Mouse (Mus musculus): ENCODE results near the gene Sptbn2. TPM values are rescaled to one million over a fixed set of nuclear protein-coding genes. Genes with fewer than 3 reads are reported as not detected.

The Sptbn2 gene
- total and polyA plus RNA-seq, 3 experiments, result 0.31 to 0.79 TPM; not detected in 1

DNA sequence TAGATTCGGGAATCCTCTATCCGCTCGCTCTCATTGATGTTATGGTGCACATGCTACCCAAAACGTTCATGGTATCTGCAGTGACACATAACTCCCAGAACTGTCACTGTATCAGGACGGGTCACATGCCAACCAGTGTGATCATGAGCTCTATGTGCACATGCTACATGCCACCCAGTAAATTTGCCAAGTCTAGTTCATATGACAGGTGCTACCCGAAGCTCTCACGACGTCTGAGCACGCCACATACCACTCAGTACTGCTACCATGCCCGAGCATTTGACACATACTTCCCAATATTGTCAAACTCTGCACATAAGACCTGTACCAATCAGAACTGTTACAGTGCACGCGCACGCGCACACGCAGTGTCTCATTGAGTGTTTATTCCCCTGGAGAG is 9.1 kb downstream of the Sptbn2 start:
- DNase-seq (ENCODE audit: low read depth, low spot score), result no peak
- Histone ChIP-seq H3K79me2 (ENCODE audit: control insufficient read depth, insufficient read depth, low read length, poor library complexity) (no peaks in the 10 kb centered on the region), H3K9ac (ENCODE audit: control insufficient read depth, low read depth, low read length, poor library complexity, severe bottlenecking) (no peak overlapping the region), H3K36me3 (ENCODE audit: control insufficient read depth in 1 of 2, insufficient read depth in 2 of 2, low read length in 2 of 2) (peaks cover 0 to 3% of the 10 kb centered on the region in 2 experiments; a peak in 2 of 4 replicates), H3K4me1 (ENCODE audit: control insufficient read depth in 1 of 2, insufficient read depth in 2 of 2, low read length in 2 of 2) (peaks cover 0 to 13% of the 10 kb centered on the region in 2 experiments; a peak in 2 of 4 replicates), H3K9me3 (replicated peaks; ENCODE audit: insufficient read depth, low read length) (no peaks in the 10 kb centered on the region), H3K4me3 (ENCODE audit: control insufficient read depth in 1 of 2, insufficient read depth in 1 of 2, low read depth in 2 of 2, low read length in 2 of 2) (no peak overlapping the region), H3K27me3 (ENCODE audit: control insufficient read depth in 1 of 2, insufficient read depth in 2 of 2, low read length in 2 of 2) (no peaks in the 10 kb centered on the region), H3K27ac (ENCODE audit: control insufficient read depth, low read depth, low read length) (no peak overlapping the region)
- no peak for TF ChIP-seq POLR2AphosphoS2 (IDR thresholded peaks at IDR 0.05; ENCODE audit: low read length)
- TF ChIP-seq POLR2AphosphoS5 (IDR thresholded peaks at IDR 0.05; ENCODE audit: borderline replicate concordance, low read depth, low read length), result no peak
- no peak for TF ChIP-seq TCF12 (IDR thresholded peaks at IDR 0.05; ENCODE audit: low read depth, low read length)
- TF ChIP-seq MYC (IDR thresholded peaks at IDR 0.05; ENCODE audit: low read depth, low read length), result no peak
- TF ChIP-seq TBP (IDR thresholded peaks at IDR 0.05; ENCODE audit: low read depth, low read length), result no peak
- TF ChIP-seq GATA1 (IDR thresholded peaks at IDR 0.05; ENCODE audit: low read depth, low read length), result no peak
- TF ChIP-seq POLR2A (IDR thresholded peaks at IDR 0.05; ENCODE audit: control insufficient read depth in 1 of 2, insufficient read depth in 1 of 2, low read depth in 1 of 2, low read length in 2 of 2, poor library complexity in 1 of 2), result no peak
- TF ChIP-seq SMC3 (IDR thresholded peaks at IDR 0.05; ENCODE audit: low read depth, low read length), result no peak
- TF ChIP-seq USF1 (IDR thresholded peaks at IDR 0.05; ENCODE audit: low read depth, low read length), result no peak
- no peak for TF ChIP-seq RAD21 (IDR thresholded peaks at IDR 0.05; ENCODE audit: low read depth, low read length)
- no peak for TF ChIP-seq NRF1 (IDR thresholded peaks at IDR 0.05; ENCODE audit: insufficient read depth, low read depth, low read length, poor library complexity, severe bottlenecking)
- TF ChIP-seq EP300 (IDR thresholded peaks at IDR 0.05; ENCODE audit: low read depth in 1 of 2, low read length in 2 of 2), result no peak
- TF ChIP-seq E2F4 (IDR thresholded peaks at IDR 0.05; ENCODE audit: borderline replicate concordance, low read depth, low read length), result no peak
- TF ChIP-seq KAT2A (conservative IDR thresholded peaks at IDR 0.05; ENCODE audit: low read depth, low read length), result no peak
- TF ChIP-seq CHD1 (IDR thresholded peaks at IDR 0.05; ENCODE audit: low read depth, low read length), result no peak
- no peak for TF ChIP-seq GABPA (IDR thresholded peaks at IDR 0.05; ENCODE audit: low read depth, low read length)
- TF ChIP-seq MAZ (IDR thresholded peaks at IDR 0.05; ENCODE audit: low read depth, low read length), result no peak
- no peak for TF ChIP-seq SIN3A (IDR thresholded peaks at IDR 0.05; ENCODE audit: low read length)

DNA sequence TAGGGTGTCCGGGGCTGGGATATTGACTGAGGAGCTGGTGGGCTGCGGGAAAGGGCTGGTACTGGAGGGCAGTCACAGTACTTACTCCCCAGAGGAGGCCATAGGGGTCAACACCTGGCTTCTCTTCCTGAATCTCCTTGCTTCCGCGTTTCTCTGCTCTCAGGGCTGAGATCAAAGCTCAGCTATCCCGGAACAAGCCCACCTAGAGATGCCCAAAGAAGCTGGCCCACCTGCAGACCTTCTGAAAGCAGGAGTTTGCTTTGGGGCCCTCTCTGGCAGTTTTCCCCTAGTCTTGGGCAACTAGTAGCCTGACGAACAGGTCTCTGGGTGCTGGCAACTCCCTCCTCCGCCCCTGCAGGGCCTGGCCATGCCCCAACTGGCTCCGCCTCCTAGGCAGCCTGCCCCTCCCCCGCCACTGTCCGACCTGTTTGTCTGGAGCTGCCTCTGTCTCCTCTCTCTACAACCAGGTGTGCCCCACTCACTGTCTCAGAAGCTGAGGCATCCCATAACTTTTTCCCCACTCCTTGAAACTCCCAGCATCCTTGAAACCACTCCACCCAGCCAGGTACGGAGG is 9.8 kb downstream of the Sptbn2 start:
- Histone ChIP-seq H3K9ac (ENCODE audit: control insufficient read depth, low read depth, low read length, poor library complexity, severe bottlenecking) (no peak overlapping the region), H3K9me3 (replicated peaks; ENCODE audit: insufficient read depth, low read length) (no peaks in the 10 kb centered on the region), H3K79me2 (ENCODE audit: control insufficient read depth, insufficient read depth, low read length, poor library complexity) (no peaks in the 10 kb centered on the region), H3K27me3 (ENCODE audit: control insufficient read depth in 1 of 2, insufficient read depth in 2 of 2, low read length in 2 of 2) (no peaks in the 10 kb centered on the region), H3K4me1 (ENCODE audit: control insufficient read depth in 1 of 2, insufficient read depth in 2 of 2, low read length in 2 of 2) (peaks cover 0 to 13% of the 10 kb centered on the region in 2 experiments; a peak in 2 of 4 replicates), H3K27ac (ENCODE audit: control insufficient read depth, low read depth, low read length) (no peak overlapping the region), H3K36me3 (ENCODE audit: control insufficient read depth in 1 of 2, insufficient read depth in 2 of 2, low read length in 2 of 2) (peaks cover 0 to 3% of the 10 kb centered on the region in 2 experiments; a peak in 2 of 4 replicates), H3K4me3 (ENCODE audit: control insufficient read depth in 1 of 2, insufficient read depth in 1 of 2, low read depth in 2 of 2, low read length in 2 of 2) (no peak overlapping the region)
- TF ChIP-seq POLR2AphosphoS5 (IDR thresholded peaks at IDR 0.05; ENCODE audit: borderline replicate concordance, low read depth, low read length) (no peak), MYB (IDR thresholded peaks at IDR 0.05; ENCODE audit: low read depth, low read length) (no peak), KAT2A (conservative IDR thresholded peaks at IDR 0.05; ENCODE audit: low read depth, low read length) (no peak), TAL1 (IDR thresholded peaks at IDR 0.05; ENCODE audit: low read length) (no peak), ZC3H11A (IDR thresholded peaks at IDR 0.05; ENCODE audit: low read depth, low read length) (no peak)
- DNase-seq (ENCODE audit: low read depth, low spot score), result no peak
